Mouse (Mus musculus): ENCODE results near the gene Csad. TPM values are rescaled to one million over a fixed set of nuclear protein-coding genes. Genes with fewer than 3 reads are reported as not detected.

Gene Csad
- polyA plus RNA-seq, 1 experiment from 2014 or later: 32.1 TPM

GRCm38 (mm10) chr15:102142914-102143912, 61.3 kb downstream of the Csad start:
- no peaks in the 10 kb centered on the region for H3K36me3 ChIP-seq (ENCODE audit: control insufficient read depth, insufficient read depth, low read length)
- H3K4me1 ChIP-seq (replicated peaks; ENCODE audit: control insufficient read depth, insufficient read depth): peaks cover 4% of the 10 kb centered on the region; the same call in 1 of the 2 replicates
- no peak overlapping the region for H3K9ac ChIP-seq (ENCODE audit: low read length)
- no peaks in the 10 kb centered on the region for H3K9me3 ChIP-seq (ENCODE audit: control insufficient read depth, low read length)
- TF ChIP-seq CTCF (IDR thresholded peaks at IDR 0.05; ENCODE audit: low read depth) (no peak), EP300 (optimal IDR thresholded peaks at IDR 0.05) (no peak)
- DNase-seq (ENCODE audit: low spot score): peak; percentile 53
- 38% methylated on average over 23 of the region's 23 CpGs for WGBS
- H3K4me3 ChIP-seq (ENCODE audit: low read depth, low read length): no peak overlapping the region
- H3K4me2 ChIP-seq (replicated peaks; ENCODE audit: low read depth): no peak overlapping the region
- ATAC-seq (ENCODE audit: low FRiP score, low TSS enrichment): peak; percentile 56; the same call in 1 of the 2 replicates
- no peaks in the 10 kb centered on the region for H3K27me3 ChIP-seq (ENCODE audit: control insufficient read depth, insufficient read depth, low read length)
- 0 out of 2 replicates have a peak overlapping the region, but pooled peaks have one; percentile 24 for H3K27ac ChIP-seq (replicated peaks)

DNA sequence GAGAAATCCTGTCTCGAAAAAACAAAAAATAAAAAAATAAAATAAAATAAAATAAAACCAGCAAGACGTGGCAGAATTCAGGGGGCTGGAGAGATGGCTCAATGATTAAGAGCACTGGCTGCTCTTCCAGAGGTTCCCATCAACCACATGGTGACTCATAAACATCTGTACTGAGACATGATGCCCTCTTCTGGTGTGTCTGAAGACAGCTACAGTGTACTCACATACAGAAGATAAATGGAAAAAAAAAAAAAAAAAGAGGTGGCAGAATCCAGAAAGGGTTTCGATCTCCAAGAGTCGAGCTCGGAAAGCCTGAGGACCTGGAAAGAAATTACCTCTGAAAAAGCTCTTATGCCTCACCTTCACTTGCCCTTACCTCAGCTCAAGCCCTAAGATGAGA, 63.4 kb downstream of the Csad start:
- 90% methylated on average over 5 of the region's 5 CpGs for WGBS
- Histone ChIP-seq H3K9me3 (ENCODE audit: control insufficient read depth, low read length) (no peaks in the 10 kb centered on the region), H3K4me3 (ENCODE audit: low read depth, low read length) (no peak overlapping the region), H3K9ac (ENCODE audit: low read length) (no peak overlapping the region), H3K4me1 (replicated peaks; ENCODE audit: control insufficient read depth, insufficient read depth) (peaks cover 4% of the 10 kb centered on the region; the same call in 1 of the 2 replicates), H3K36me3 (ENCODE audit: control insufficient read depth, insufficient read depth, low read length) (no peaks in the 10 kb centered on the region), H3K4me2 (replicated peaks; ENCODE audit: low read depth) (no peak overlapping the region), H3K27me3 (ENCODE audit: control insufficient read depth, insufficient read depth, low read length) (no peaks in the 10 kb centered on the region), H3K27ac (replicated peaks) (no peak overlapping the region)
- ATAC-seq (ENCODE audit: low FRiP score, low TSS enrichment) (no peak), DNase-seq (ENCODE audit: low spot score) (no peak)
- TF ChIP-seq CTCF (IDR thresholded peaks at IDR 0.05; ENCODE audit: low read depth) (no peak), EP300 (optimal IDR thresholded peaks at IDR 0.05) (no peak)

DNA sequence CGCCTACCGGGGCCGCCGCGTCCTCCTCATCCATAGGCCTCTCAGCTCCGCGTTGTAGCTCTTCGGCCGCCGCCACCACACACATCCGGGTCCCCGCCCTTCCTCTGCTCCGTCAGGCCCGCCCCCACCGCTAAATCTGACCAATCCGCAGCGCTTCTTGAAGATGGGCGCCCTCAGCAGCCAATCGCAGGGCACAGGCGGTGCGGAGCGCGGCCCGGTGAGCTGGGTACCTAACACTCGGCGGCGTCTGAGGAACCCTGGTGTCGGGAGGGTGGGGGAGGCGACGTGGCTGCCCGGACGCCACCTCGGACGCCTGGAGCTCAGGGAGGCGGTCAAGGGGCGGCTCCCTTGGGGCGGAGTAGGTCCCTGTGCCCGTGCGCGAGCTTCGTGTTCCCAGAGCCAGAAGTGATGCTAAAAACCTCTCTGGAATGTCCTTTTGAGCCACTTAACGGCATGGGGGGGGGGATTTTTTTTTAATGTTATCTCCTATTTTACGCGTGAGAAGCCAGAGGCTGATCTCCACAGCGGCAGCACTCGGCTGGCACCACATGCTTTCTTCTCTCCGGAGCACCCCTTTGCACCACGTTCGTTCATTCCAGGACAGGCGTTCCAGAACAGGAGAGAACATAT, 68.3 kb downstream of the Csad start, which contains the start of gene Spryd3:
Gene Spryd3 (minus strand): TSS at position 106 of the 630 bp plus-strand sequence.
- no peaks in the 10 kb centered on the region for H3K4me1 ChIP-seq (replicated peaks; ENCODE audit: control insufficient read depth, insufficient read depth)
- peak; percentile 98 for DNase-seq (ENCODE audit: low spot score)
- under 1% methylated on average over 50 of the region's 50 CpGs for WGBS
- H3K27ac ChIP-seq (replicated peaks): peak within 1 kb of the TSS; percentile 84
- H3K9ac ChIP-seq (ENCODE audit: low read length): peak within 1 kb of the TSS; percentile 73
- H3K4me3 ChIP-seq (ENCODE audit: low read depth, low read length): peak within 1 kb of the TSS; percentile 81
- peaks cover 10% of the 10 kb centered on the region for H3K36me3 ChIP-seq (ENCODE audit: control insufficient read depth, insufficient read depth, low read length)
- H3K27me3 ChIP-seq (ENCODE audit: control insufficient read depth, insufficient read depth, low read length): no peaks in the 10 kb centered on the region
- H3K9me3 ChIP-seq (ENCODE audit: control insufficient read depth, low read length): no peaks in the 10 kb centered on the region
- H3K4me2 ChIP-seq (replicated peaks; ENCODE audit: low read depth): peak within 1 kb of the TSS; percentile 67
- TF ChIP-seq CTCF (IDR thresholded peaks at IDR 0.05; ENCODE audit: low read depth): peak; percentile 18; the same call in 1 of the 2 replicates
- no peak for TF ChIP-seq EP300 (optimal IDR thresholded peaks at IDR 0.05)
- peak; percentile 99 for ATAC-seq (ENCODE audit: low FRiP score, low TSS enrichment)

GRCm38 (mm10) chr15:102135522-102136128, 68.9 kb downstream of the Csad start:
- ATAC-seq (ENCODE audit: low FRiP score, low TSS enrichment) (peak; percentile 65; the same call in 1 of the 2 replicates), DNase-seq (ENCODE audit: low spot score) (no peak)
- WGBS: 1% methylated on average over 35 of the region's 35 CpGs

DNA sequence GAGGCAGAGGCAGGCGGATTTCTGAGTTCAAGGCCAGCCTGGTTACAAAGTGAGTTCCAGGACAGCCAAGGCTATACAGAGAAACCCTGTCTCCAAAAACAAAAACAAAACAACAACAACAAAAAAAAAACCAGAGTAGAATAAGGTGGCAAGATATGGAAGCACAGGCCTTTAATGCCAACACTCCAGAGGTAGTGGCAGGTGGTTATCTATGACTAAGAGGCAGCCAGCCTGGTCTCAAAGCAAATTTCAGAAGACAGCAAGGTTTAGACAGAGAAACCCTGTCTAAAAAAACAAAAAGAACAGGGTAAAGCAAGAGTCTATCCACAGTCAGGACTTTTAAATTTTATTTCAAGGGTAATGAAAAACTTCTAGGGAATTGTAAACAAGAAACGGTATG, 69.8 kb downstream of the Csad start:
- no peak overlapping the region; the same call in 1 of the 2 replicates for H3K4me2 ChIP-seq (replicated peaks; ENCODE audit: low read depth)
- no peak overlapping the region for H3K27ac ChIP-seq (replicated peaks)
- no peaks in the 10 kb centered on the region for H3K27me3 ChIP-seq (ENCODE audit: control insufficient read depth, insufficient read depth, low read length)
- WGBS: 70% methylated on average over 2 of the region's 2 CpGs
- no peaks in the 10 kb centered on the region for H3K9me3 ChIP-seq (ENCODE audit: control insufficient read depth, low read length)
- DNase-seq (ENCODE audit: low spot score) (no peak), ATAC-seq (ENCODE audit: low FRiP score, low TSS enrichment) (no peak)
- H3K9ac ChIP-seq (ENCODE audit: low read length): no peak overlapping the region
- no peak overlapping the region; the same call in 1 of the 2 replicates for H3K4me3 ChIP-seq (ENCODE audit: low read depth, low read length)
- H3K4me1 ChIP-seq (replicated peaks; ENCODE audit: control insufficient read depth, insufficient read depth): no peaks in the 10 kb centered on the region
- H3K36me3 ChIP-seq (ENCODE audit: control insufficient read depth, insufficient read depth, low read length): peaks cover 17% of the 10 kb centered on the region
- no peak for TF ChIP-seq EP300 (optimal IDR thresholded peaks at IDR 0.05)

More at GRCm38 (mm10) chr15:102135522-102136128, 68.9 kb downstream of the Csad start:
- H3K9ac ChIP-seq (ENCODE audit: low read length): peak overlapping the region; percentile 73
- H3K27me3 ChIP-seq (ENCODE audit: control insufficient read depth, insufficient read depth, low read length): no peaks in the 10 kb centered on the region
- H3K36me3 ChIP-seq (ENCODE audit: control insufficient read depth, insufficient read depth, low read length): peaks cover 11% of the 10 kb centered on the region
- H3K4me1 ChIP-seq (replicated peaks; ENCODE audit: control insufficient read depth, insufficient read depth): no peaks in the 10 kb centered on the region
- TF ChIP-seq EP300 (optimal IDR thresholded peaks at IDR 0.05) (no peak), CTCF (IDR thresholded peaks at IDR 0.05; ENCODE audit: low read depth) (no peak)
- peak overlapping the region; percentile 67 for H3K4me2 ChIP-seq (replicated peaks; ENCODE audit: low read depth)
- no peaks in the 10 kb centered on the region for H3K9me3 ChIP-seq (ENCODE audit: control insufficient read depth, low read length)
- H3K4me3 ChIP-seq (ENCODE audit: low read depth, low read length): peak overlapping the region; percentile 81
- H3K27ac ChIP-seq (replicated peaks): peak overlapping the region; percentile 84

Measured in stomach, postnatal 0 days (tissue).